Mouse (Mus musculus) brain, embryonic 14.5 days (tissue): Measurements from ENCODE around the gene Cdca7l.

ENCODE experiments used
- CTCF ChIP-seq: fragments of 200-500 bp; IDR thresholded peaks from 2 replicates; pipeline ENCODE4 v1.5.1; 2012; ENCODE audit warnings: inconsistent platforms, mild to moderate bottlenecking, moderate library complexity, borderline replicate concordance; ENCODE audit not compliant: insufficient read depth, insufficient read length; ENCODE audit errors: extremely low read depth
- POLR2A ChIP-seq: fragments of 200-500 bp; IDR thresholded peaks from 2 replicates; pipeline ENCODE4 v1.6.1; 2012; ENCODE audit warnings: mild to moderate bottlenecking, inconsistent platforms, borderline replicate concordance; ENCODE audit not compliant: poor library complexity, insufficient read depth, insufficient read length, severe bottlenecking; ENCODE audit errors: extremely low read depth

GRCm38 (mm10) chr12:117786621-117787020 lies 17.5 kb upstream of the Cdca7l start:
- TF ChIP-seq CTCF (no peak), POLR2A (no peak)
